Mouse (Mus musculus) hindbrain, embryonic 13.5 days (tissue): ENCODE measurements around the gene Kcnc2. TPM values are rescaled to one million over a fixed set of nuclear protein-coding genes. Genes with fewer than 3 reads are reported as not detected.
"Not testable (repeated sequence)": the region's sequence is repeated elsewhere in the genome, so short reads cannot be mapped to it uniquely, and the experiment has no call there.

ENCODE experiments used
- ATAC-seq: fragments of 200-750 bp; cut with Nextera tagmentation; 2 replicates; pipeline ENCODE4 v1.8.0; 2017; ENCODE audit warnings: moderate TSS enrichment; ENCODE audit not compliant: low FRiP score
- H3K27ac ChIP-seq: fragments of 300-500 bp; sonication (generic); 2 replicates; pipeline ENCODE4 v1.5.1; 2015; ENCODE audit warnings: inconsistent platforms, mild to moderate bottlenecking, moderate library complexity
- H3K27me3 ChIP-seq: fragments of 300-500 bp; sonication (generic); 2 replicates; pipeline ENCODE4 v1.6.1; 2015; ENCODE audit warnings: mild to moderate bottlenecking, inconsistent platforms
- H3K36me3 ChIP-seq: fragments of 300-500 bp; sonication (generic); 2 replicates; pipeline ENCODE4 v1.6.1; 2015; ENCODE audit warnings: mild to moderate bottlenecking, inconsistent platforms
- H3K4me1 ChIP-seq: fragments of 300-500 bp; sonication (generic); replicated peaks from 2 replicates; pipeline ENCODE4 v1.6.1; 2015; ENCODE audit warnings: inconsistent platforms
- H3K4me2 ChIP-seq: fragments of 300-500 bp; sonication (generic); 2 replicates; pipeline ENCODE4 v1.6.1; 2015; ENCODE audit warnings: inconsistent platforms, mild to moderate bottlenecking, moderate library complexity
- H3K4me3 ChIP-seq: fragments of 300-500 bp; sonication (generic); 2 replicates; pipeline ENCODE4 v1.5.1; 2015; ENCODE audit warnings: mild to moderate bottlenecking, inconsistent platforms
- H3K9ac ChIP-seq: fragments of 300-500 bp; sonication (generic); 2 replicates; pipeline ENCODE4 v1.6.1; 2015; ENCODE audit warnings: mild to moderate bottlenecking, inconsistent platforms
- H3K9me3 ChIP-seq: fragments of 300-500 bp; sonication (generic); 2 replicates; pipeline ENCODE4 v1.6.1; 2016; ENCODE audit warnings: inconsistent platforms
- WGBS: fragments of 180-500 bp; shearing (Covaris S2); methylation state at CpG from one replicate; pipeline ENCODE4 v1.1.7; 2015; 5-methylcytosine and 5-hydroxymethylcytosine counted together
- polyA plus RNA-seq: library from polyadenylated mRNA; unstranded; fragments of >200 nt; fragmentation: Nextera tagmentation; extraction: Ambion mirVana; gene quantifications from 2 replicates; pipeline ENCODE4 v1.2.1, GENCODE M21; 2015

Gene Kcnc2
- 5.3 and 5.6 TPM in 2 replicates for polyA plus RNA-seq

- no peak within 1 kb of the TSS for H3K27ac ChIP-seq
- H3K4me1 ChIP-seq: peaks cover 22% of the 10 kb centered on the region
- H3K27me3 ChIP-seq: peaks cover 34% of the 10 kb centered on the region
- peak; percentile 62 for ATAC-seq
- H3K4me2 ChIP-seq: peak within 1 kb of the TSS; percentile 97
- WGBS: 2% methylated on average over 20 of the region's 20 CpGs
- H3K36me3 ChIP-seq: no peaks in the 10 kb centered on the region
- peak within 1 kb of the TSS; percentile 79 for H3K9ac ChIP-seq
- H3K4me3 ChIP-seq: peak within 1 kb of the TSS; percentile 59
- no peaks in the 10 kb centered on the region for H3K9me3 ChIP-seq
Observed at GRCm38 (mm10) chr10:112270887-112271802, at the start of gene Kcnc2. Gene Kcnc2 (plus strand): TSS chr10:112271121.

- Histone ChIP-seq H3K9me3 (no peaks in the 10 kb centered on the region), H3K27ac (no peak overlapping the region), H3K4me2 (no peak overlapping the region), H3K4me1 (no peaks in the 10 kb centered on the region), H3K36me3 (no peaks in the 10 kb centered on the region), H3K4me3 (no peak overlapping the region), H3K27me3 (no peaks in the 10 kb centered on the region), H3K9ac (no peak overlapping the region)
- WGBS: 74% methylated on average over 1 of the region's 1 CpGs
- no peak for ATAC-seq
Observed at GRCm38 (mm10) chr10:112227073-112227472, 43.8 kb upstream of the Kcnc2 start.

- not testable (repeated sequence) for H3K9ac ChIP-seq, H3K4me2 ChIP-seq, ATAC-seq, H3K27me3 ChIP-seq, H3K27ac ChIP-seq, H3K4me1 ChIP-seq, H3K9me3 ChIP-seq, H3K36me3 ChIP-seq, H3K4me3 ChIP-seq
- 41% methylated on average over 6 of the region's 6 CpGs for WGBS
Observed at GRCm38 (mm10) chr10:112229091-112229843, 41.7 kb upstream of the Kcnc2 start.

- not testable (repeated sequence) for H3K36me3 ChIP-seq, H3K4me3 ChIP-seq, ATAC-seq, H3K27ac ChIP-seq, H3K9me3 ChIP-seq, H3K4me2 ChIP-seq, H3K27me3 ChIP-seq, H3K9ac ChIP-seq, H3K4me1 ChIP-seq
- 10% methylated on average over 1 of the region's 1 CpGs for WGBS
Observed at GRCm38 (mm10) chr10:112232733-112233132, 38.2 kb upstream of the Kcnc2 start.

GRCm38 (mm10) chr10:112235396-112235940 lies 35.5 kb upstream of the Kcnc2 start:
- WGBS: 77% methylated on average over 5 of the region's 5 CpGs
- H3K4me1 ChIP-seq, H3K36me3 ChIP-seq, H3K9me3 ChIP-seq, H3K9ac ChIP-seq, H3K4me3 ChIP-seq, H3K4me2 ChIP-seq, ATAC-seq, H3K27ac ChIP-seq, H3K27me3 ChIP-seq: not testable (repeated sequence)

- no peaks in the 10 kb centered on the region for H3K9me3 ChIP-seq
- H3K4me2 ChIP-seq: no peak overlapping the region
- no peaks in the 10 kb centered on the region for H3K36me3 ChIP-seq
- H3K4me3 ChIP-seq: no peak overlapping the region
- no peaks in the 10 kb centered on the region for H3K4me1 ChIP-seq
- H3K27me3 ChIP-seq: no peaks in the 10 kb centered on the region
- ATAC-seq: no peak
- H3K27ac ChIP-seq: no peak overlapping the region
- 84% methylated on average over 2 of the region's 2 CpGs for WGBS
- H3K9ac ChIP-seq: no peak overlapping the region
Observed at GRCm38 (mm10) chr10:112248273-112248672, 22.6 kb upstream of the Kcnc2 start.

- WGBS: 86% methylated on average over 3 of the region's 3 CpGs
- ATAC-seq: no peak
- Histone ChIP-seq H3K9me3 (no peaks in the 10 kb centered on the region), H3K4me1 (no peaks in the 10 kb centered on the region), H3K36me3 (no peaks in the 10 kb centered on the region), H3K27ac (no peak overlapping the region), H3K9ac (no peak overlapping the region), H3K27me3 (0 out of 2 replicates have a peak, but pooled peaks cover 4% of the 10 kb centered on the region), H3K4me2 (no peak overlapping the region), H3K4me3 (no peak overlapping the region)
Observed at GRCm38 (mm10) chr10:112263467-112263866, 7.5 kb upstream of the Kcnc2 start.

- WGBS: 72% methylated on average over 3 of the region's 3 CpGs
- no peaks in the 10 kb centered on the region for H3K36me3 ChIP-seq
- H3K4me1 ChIP-seq: peaks cover 22% of the 10 kb centered on the region
- H3K4me3 ChIP-seq: peak overlapping the region; percentile 59
- peaks cover 34% of the 10 kb centered on the region for H3K27me3 ChIP-seq
- ATAC-seq: no peak
- H3K9ac ChIP-seq: peak overlapping the region; percentile 79; the same call in 1 of the 2 replicates
- H3K27ac ChIP-seq: no peak overlapping the region
- H3K9me3 ChIP-seq: no peaks in the 10 kb centered on the region
- peak overlapping the region; percentile 97 for H3K4me2 ChIP-seq
Observed at GRCm38 (mm10) chr10:112269481-112269880, 1.4 kb upstream of the Kcnc2 start.

- peaks cover 34% of the 10 kb centered on the region for H3K27me3 ChIP-seq
- H3K4me2 ChIP-seq: peak overlapping the region; percentile 97
- H3K27ac ChIP-seq: no peak overlapping the region
- ATAC-seq: peak; percentile 83
- H3K4me1 ChIP-seq: peaks cover 22% of the 10 kb centered on the region
- under 1% methylated on average over 42 of the region's 43 CpGs for WGBS
- peak overlapping the region; percentile 79 for H3K9ac ChIP-seq
- peak overlapping the region; percentile 59 for H3K4me3 ChIP-seq
- H3K9me3 ChIP-seq: no peaks in the 10 kb centered on the region
- no peaks in the 10 kb centered on the region for H3K36me3 ChIP-seq
Observed at GRCm38 (mm10) chr10:112269939-112270781, 761 bp upstream of the Kcnc2 start.

GRCm38 (mm10) chr10:112271803-112272165 lies 863 bp downstream of the Kcnc2 start:
- peak; percentile 12; the same call in 1 of the 2 replicates for ATAC-seq
- WGBS: under 1% methylated on average over 36 of the region's 36 CpGs

GRCm38 (mm10) chr10:112272171-112272570 lies 1.2 kb downstream of the Kcnc2 start:
- peak overlapping the region; percentile 59 for H3K4me3 ChIP-seq
- H3K4me1 ChIP-seq: peaks cover 22% of the 10 kb centered on the region
- ATAC-seq: no peak
- no peaks in the 10 kb centered on the region for H3K9me3 ChIP-seq
- H3K9ac ChIP-seq: peak overlapping the region; percentile 79
- H3K27ac ChIP-seq: no peak overlapping the region
- WGBS: 10% methylated on average over 14 of the region's 14 CpGs
- H3K4me2 ChIP-seq: peak overlapping the region; percentile 97
- peaks cover 34% of the 10 kb centered on the region for H3K27me3 ChIP-seq
- H3K36me3 ChIP-seq: no peaks in the 10 kb centered on the region

More at GRCm38 (mm10) chr10:112271803-112272165, 863 bp downstream of the Kcnc2 start:
- no peaks in the 10 kb centered on the region for H3K36me3 ChIP-seq
- H3K27me3 ChIP-seq: peaks cover 34% of the 10 kb centered on the region
- H3K4me3 ChIP-seq: peak overlapping the region; percentile 59
- no peaks in the 10 kb centered on the region for H3K9me3 ChIP-seq
- peak overlapping the region; percentile 79 for H3K9ac ChIP-seq
- H3K4me2 ChIP-seq: peak overlapping the region; percentile 97
- H3K4me1 ChIP-seq: peaks cover 22% of the 10 kb centered on the region
- no peak overlapping the region for H3K27ac ChIP-seq
